Mouse (Mus musculus) intestine, embryonic 15.5 days (tissue): ENCODE measurements around the gene Lck. TPM values are rescaled to one million over a fixed set of nuclear protein-coding genes. Genes with fewer than 3 reads are reported as not detected.

ENCODE experiments used
- ATAC-seq: fragments of 200-750 bp; cut with Nextera tagmentation; 2 replicates; pipeline ENCODE4 v1.8.0; 2017; ENCODE audit warnings: moderate TSS enrichment, moderate library complexity
- H3K27ac ChIP-seq: fragments of 300-500 bp; sonication (generic); 2 replicates; pipeline ENCODE4 v1.5.1; 2015; ENCODE audit warnings: mild to moderate bottlenecking, inconsistent platforms
- H3K27me3 ChIP-seq: fragments of 300-500 bp; sonication (generic); replicated peaks from 2 replicates; pipeline ENCODE4 v1.6.1; 2015; ENCODE audit warnings: inconsistent platforms
- H3K36me3 ChIP-seq: fragments of 300-500 bp; sonication (generic); 2 replicates; pipeline ENCODE4 v1.6.1; 2015; ENCODE audit warnings: inconsistent platforms
- H3K4me1 ChIP-seq: fragments of 300-500 bp; sonication (generic); replicated peaks from 2 replicates; pipeline ENCODE4 v1.6.1; 2015; ENCODE audit warnings: inconsistent platforms
- H3K4me2 ChIP-seq: fragments of 300-500 bp; sonication (generic); replicated peaks from 2 replicates; pipeline ENCODE4 v1.6.1; 2015; ENCODE audit warnings: mild to moderate bottlenecking, inconsistent platforms
- H3K4me3 ChIP-seq: fragments of 300-500 bp; sonication (generic); replicated peaks from 2 replicates; pipeline ENCODE4 v1.5.1; 2015; ENCODE audit warnings: inconsistent platforms
- H3K9ac ChIP-seq: fragments of 300-500 bp; sonication (generic); 2 replicates; pipeline ENCODE4 v1.6.1; 2015; ENCODE audit warnings: inconsistent platforms
- H3K9me3 ChIP-seq: fragments of 300-500 bp; sonication (generic); 2 replicates; pipeline ENCODE4 v1.6.1; 2016; ENCODE audit warnings: inconsistent platforms
- WGBS: fragments of 180-500 bp; shearing (Covaris S2); methylation state at CpG from one replicate; pipeline ENCODE4 v1.1.7; 2015; 5-methylcytosine and 5-hydroxymethylcytosine counted together
- polyA plus RNA-seq: library from polyadenylated mRNA; unstranded; fragments of >200 nt; fragmentation: Nextera tagmentation; extraction: Ambion mirVana; gene quantifications from 2 replicates; pipeline ENCODE4 v1.2.1, GENCODE M21; 2015

Lck gene
- polyA plus RNA-seq, 1 experiment from 2014 or later = 9.7 TPM

DNA sequence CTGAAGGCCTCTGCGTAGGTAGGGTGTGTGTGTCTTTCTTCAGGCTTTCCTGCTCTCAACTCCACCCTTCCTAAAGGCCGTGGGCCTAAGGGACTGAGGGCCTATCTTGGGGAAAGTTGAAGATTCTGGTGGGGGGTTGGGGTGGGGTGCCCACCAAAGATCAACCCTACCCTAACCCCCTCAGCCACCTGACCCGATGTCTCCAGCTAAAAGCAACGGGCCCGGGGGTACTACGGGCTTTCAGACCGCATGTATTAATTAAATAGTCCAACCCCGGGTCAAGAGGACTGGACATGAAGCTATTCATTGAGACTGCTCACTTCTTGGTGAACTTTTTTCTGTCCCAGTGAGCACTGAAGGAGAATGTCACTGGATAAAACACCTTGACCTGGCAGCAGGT lies 73.4 kb downstream of the Lck start:
- peaks cover 36% of the 10 kb centered on the region for H3K4me1 ChIP-seq
- H3K9me3 ChIP-seq = no peaks in the 10 kb centered on the region
- H3K27me3 ChIP-seq = no peaks in the 10 kb centered on the region
- peak overlapping the region; percentile 76 for H3K27ac ChIP-seq
- H3K4me3 ChIP-seq = 0 out of 2 replicates have a peak overlapping the region, but pooled peaks have one; percentile 55
- ATAC-seq = no peak
- peak overlapping the region; percentile 55 for H3K4me2 ChIP-seq
- H3K9ac ChIP-seq = peak overlapping the region; percentile 44
- WGBS = 84% methylated on average over 8 of the region's 8 CpGs
- H3K36me3 ChIP-seq = no peaks in the 10 kb centered on the region

DNA sequence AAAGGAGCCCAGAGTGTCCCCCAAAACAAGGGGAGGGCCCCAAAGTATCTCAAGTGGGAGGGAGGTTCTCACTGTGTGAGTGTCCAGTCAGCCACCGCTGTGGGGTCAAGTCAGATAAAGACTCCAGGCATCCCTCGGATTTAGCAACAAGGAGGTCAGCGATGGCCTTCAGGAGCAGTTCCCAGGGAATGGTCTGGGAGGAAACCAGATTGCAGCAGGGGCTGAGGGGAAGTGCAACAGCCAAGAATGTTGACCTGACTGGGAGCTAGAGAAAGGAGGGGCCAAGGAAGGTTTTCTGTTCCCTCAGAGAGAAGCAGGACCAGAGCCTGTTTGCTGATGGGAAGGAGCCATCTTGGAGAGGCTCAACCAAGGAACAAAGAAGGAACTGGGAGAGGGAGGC lies 74.5 kb downstream of the Lck start:
- no peak overlapping the region for H3K9ac ChIP-seq
- peaks cover 31% of the 10 kb centered on the region for H3K4me1 ChIP-seq
- no peaks in the 10 kb centered on the region for H3K36me3 ChIP-seq
- ATAC-seq = no peak
- no peak overlapping the region for H3K4me2 ChIP-seq
- H3K27me3 ChIP-seq = no peaks in the 10 kb centered on the region
- H3K4me3 ChIP-seq = no peak overlapping the region
- H3K27ac ChIP-seq = no peak overlapping the region
- 67% methylated on average over 3 of the region's 3 CpGs for WGBS
- no peaks in the 10 kb centered on the region for H3K9me3 ChIP-seq

Other genes starting within 250 kb of the Lck start
- gene Rbbp4, start 238.3 kb downstream of the Lck start, polyA plus RNA-seq = 310 and 386 TPM in 2 replicates
- gene Zbtb8os, start 237.9 kb downstream of the Lck start, polyA plus RNA-seq = 58.0 and 62.6 TPM in 2 replicates
- 15.1 and 15.4 TPM in 2 replicates for gene Zbtb8a, start 195.5 kb downstream of the Lck start, polyA plus RNA-seq
- gene Zbtb8b, start 132.8 kb downstream of the Lck start, polyA plus RNA-seq = 1.1 and 1.2 TPM in 2 replicates
- 22.1 and 24.9 TPM in 2 replicates for gene Bsdc1, start 112.1 kb downstream of the Lck start, polyA plus RNA-seq
- not detected in 2 replicates for gene Tssk3, start 82.6 kb downstream of the Lck start, polyA plus RNA-seq
- not detected in 2 replicates for gene Fam229a, start 82.5 kb downstream of the Lck start, polyA plus RNA-seq
- gene Marcksl1, start 60.1 kb downstream of the Lck start, polyA plus RNA-seq = 432 and 487 TPM in 2 replicates
- gene Hdac1, start 30.9 kb downstream of the Lck start, polyA plus RNA-seq = 200 and 203 TPM in 2 replicates
- 3.0 and 3.3 TPM in 2 replicates for gene Fam167b, start 4.9 kb upstream of the Lck start, polyA plus RNA-seq
- 270 and 281 TPM in 2 replicates for gene Eif3i, start 27.0 kb upstream of the Lck start, polyA plus RNA-seq
- gene Tmem234, start 27.0 kb upstream of the Lck start, polyA plus RNA-seq = 170 and 198 TPM in 2 replicates
- 1.1 and 2.1 TPM in 2 replicates for gene Dcdc2b, start 40.6 kb upstream of the Lck start, polyA plus RNA-seq
- 24.9 and 26.7 TPM in 2 replicates for gene Iqcc, start 45.5 kb upstream of the Lck start, polyA plus RNA-seq
- 37.9 and 44.4 TPM in 2 replicates for gene Ccdc28b, start 50.3 kb upstream of the Lck start, polyA plus RNA-seq
- gene Txlna, start 67.4 kb upstream of the Lck start, polyA plus RNA-seq = 57.4 and 60.8 TPM in 2 replicates
- 14.1 and 14.2 TPM in 2 replicates for gene Kpna6, start 99.1 kb upstream of the Lck start, polyA plus RNA-seq
- gene Tmem39b, start 123.2 kb upstream of the Lck start, polyA plus RNA-seq = 9.3 and 9.4 TPM in 2 replicates
- 83.6 and 95.9 TPM in 2 replicates for gene Khdrbs1, start 168.7 kb upstream of the Lck start, polyA plus RNA-seq
- 307 and 411 TPM in 2 replicates for gene Ptp4a2, start 237.6 kb upstream of the Lck start, polyA plus RNA-seq